Mouse (Mus musculus): ENCODE data around the gene Ncor1. TPM values are rescaled to one million over a fixed set of nuclear protein-coding genes. Genes with fewer than 3 reads are reported as not detected.
"Not testable (repeated sequence)": the region's sequence is repeated elsewhere in the genome, so short reads cannot be mapped to it uniquely, and the experiment has no call there.

Gene Ncor1
- polyA plus RNA-seq, 1 experiment from 2014 or later, result 224 TPM

GRCm38 (mm10) chr11:62415026-62415425 is 43.3 kb downstream of the Ncor1 start:
- ATAC-seq (replicated peaks; ENCODE audit: low FRiP score) (no peak), DNase-seq (ENCODE audit: low spot score) (no peak)
- H3K4me1 ChIP-seq (replicated peaks; ENCODE audit: control insufficient read depth, insufficient read depth, low read length), result no peaks in the 10 kb centered on the region
- no peak overlapping the region for H3K9ac ChIP-seq (ENCODE audit: low read length)
- H3K36me3 ChIP-seq (ENCODE audit: control insufficient read depth, insufficient read depth, low read length), result peaks cover 5% of the 10 kb centered on the region; the same call in 1 of the 2 replicates
- H3K27me3 ChIP-seq (ENCODE audit: control insufficient read depth, insufficient read depth, low read length), result no peaks in the 10 kb centered on the region
- H3K4me3 ChIP-seq (ENCODE audit: low read depth, low read length), result no peak overlapping the region
- H3K9me3 ChIP-seq (ENCODE audit: control insufficient read depth, low read length), result no peaks in the 10 kb centered on the region
- WGBS, result 90% methylated on average over 4 of the region's 4 CpGs
- no peak overlapping the region for H3K4me2 ChIP-seq (ENCODE audit: low read depth, low read length, severe bottlenecking)
- H3K27ac ChIP-seq (ENCODE audit: low read depth, low read length), result no peak overlapping the region

GRCm38 (mm10) chr11:62409611-62410010 is 48.7 kb downstream of the Ncor1 start:
- H3K36me3 ChIP-seq (ENCODE audit: control insufficient read depth, insufficient read depth, low read length), result peaks cover under 1% of the 10 kb centered on the region; the same call in 1 of the 2 replicates
- H3K4me3 ChIP-seq (ENCODE audit: low read depth, low read length), result no peak overlapping the region
- H3K9ac ChIP-seq (ENCODE audit: low read length), result no peak overlapping the region
- 98% methylated on average over 1 of the region's 1 CpGs for WGBS
- DNase-seq (ENCODE audit: low spot score) (no peak), ATAC-seq (replicated peaks; ENCODE audit: low FRiP score) (no peak)
- H3K27ac ChIP-seq (ENCODE audit: low read depth, low read length), result no peak overlapping the region
- no peak overlapping the region for H3K4me2 ChIP-seq (ENCODE audit: low read depth, low read length, severe bottlenecking)
- H3K9me3 ChIP-seq (ENCODE audit: control insufficient read depth, low read length), result no peaks in the 10 kb centered on the region
- H3K27me3 ChIP-seq (ENCODE audit: control insufficient read depth, insufficient read depth, low read length), result no peaks in the 10 kb centered on the region
- H3K4me1 ChIP-seq (replicated peaks; ENCODE audit: control insufficient read depth, insufficient read depth, low read length), result no peaks in the 10 kb centered on the region

DNA sequence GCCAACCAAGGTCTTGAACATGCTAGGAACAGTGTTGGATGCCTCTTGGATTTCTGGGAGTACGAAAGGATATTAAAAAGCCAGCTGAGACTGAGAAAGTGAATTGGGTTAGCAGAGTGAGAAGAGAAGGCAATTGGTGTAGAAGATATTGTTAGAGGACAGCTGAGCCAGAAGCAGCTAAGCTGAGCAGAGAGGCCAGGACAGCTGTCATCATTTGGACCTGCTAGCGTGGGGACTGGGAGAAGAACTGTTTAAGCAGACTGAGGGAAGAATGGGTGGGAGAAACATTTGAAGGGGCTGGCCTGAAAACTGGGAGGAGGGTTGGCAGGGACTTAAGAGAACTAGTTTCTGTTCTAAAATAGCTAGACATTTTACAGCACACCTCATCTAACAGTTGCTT is 49.5 kb downstream of the Ncor1 start:
- H3K27me3 ChIP-seq (ENCODE audit: control insufficient read depth, insufficient read depth, low read length), result no peaks in the 10 kb centered on the region
- no peaks in the 10 kb centered on the region for H3K9me3 ChIP-seq (ENCODE audit: control insufficient read depth, low read length)
- H3K4me3 ChIP-seq (ENCODE audit: low read depth, low read length), result no peak overlapping the region
- DNase-seq (ENCODE audit: low spot score), result no peak
- no peaks in the 10 kb centered on the region; the same call in 1 of the 2 replicates for H3K36me3 ChIP-seq (ENCODE audit: control insufficient read depth, insufficient read depth, low read length)
- 99% methylated on average over 2 of the region's 2 CpGs for WGBS
- no peak overlapping the region for H3K27ac ChIP-seq (ENCODE audit: low read depth, low read length)
- no peak overlapping the region for H3K9ac ChIP-seq (ENCODE audit: low read length)
- H3K4me1 ChIP-seq (replicated peaks; ENCODE audit: control insufficient read depth, insufficient read depth, low read length), result no peaks in the 10 kb centered on the region
- no peak overlapping the region for H3K4me2 ChIP-seq (ENCODE audit: low read depth, low read length, severe bottlenecking)
- ATAC-seq (replicated peaks; ENCODE audit: low FRiP score), result no peak

GRCm38 (mm10) chr11:62396405-62396804 is 61.9 kb downstream of the Ncor1 start:
- no peaks in the 10 kb centered on the region for H3K9me3 ChIP-seq (ENCODE audit: control insufficient read depth, low read length)
- no peaks in the 10 kb centered on the region for H3K4me1 ChIP-seq (replicated peaks; ENCODE audit: control insufficient read depth, insufficient read depth, low read length)
- no peak overlapping the region for H3K27ac ChIP-seq (ENCODE audit: low read depth, low read length)
- DNase-seq (ENCODE audit: low spot score) (no peak), ATAC-seq (replicated peaks; ENCODE audit: low FRiP score) (no peak)
- no peaks in the 10 kb centered on the region for H3K27me3 ChIP-seq (ENCODE audit: control insufficient read depth, insufficient read depth, low read length)
- peaks cover 4% of the 10 kb centered on the region; the same call in 1 of the 2 replicates for H3K36me3 ChIP-seq (ENCODE audit: control insufficient read depth, insufficient read depth, low read length)
- no peak overlapping the region for H3K4me3 ChIP-seq (ENCODE audit: low read depth, low read length)
- WGBS, result 91% methylated on average over 2 of the region's 2 CpGs
- no peak overlapping the region for H3K4me2 ChIP-seq (ENCODE audit: low read depth, low read length, severe bottlenecking)
- no peak overlapping the region for H3K9ac ChIP-seq (ENCODE audit: low read length)

DNA sequence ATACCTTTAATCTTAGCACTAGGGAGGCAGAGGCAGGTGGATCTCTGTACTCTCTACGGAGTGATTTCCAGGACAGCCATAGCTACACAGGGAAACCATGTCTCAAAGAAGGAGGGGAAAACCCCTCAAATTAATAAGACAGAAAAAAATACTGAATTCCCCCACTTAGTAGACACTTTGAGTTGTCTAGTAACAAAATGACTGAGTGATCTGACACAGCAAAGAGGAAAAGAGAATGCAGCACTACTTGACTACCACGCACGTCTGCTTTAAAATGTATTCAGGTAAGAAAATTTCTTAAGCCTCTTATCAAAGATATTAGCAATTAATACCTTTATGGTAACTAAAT is 70.0 kb downstream of the Ncor1 start:
- Histone ChIP-seq H3K9ac (ENCODE audit: low read length) (no peak overlapping the region), H3K36me3 (ENCODE audit: control insufficient read depth, insufficient read depth, low read length) (peaks cover 6% of the 10 kb centered on the region; the same call in 1 of the 2 replicates), H3K4me1 (replicated peaks; ENCODE audit: control insufficient read depth, insufficient read depth, low read length) (no peaks in the 10 kb centered on the region), H3K27ac (ENCODE audit: low read depth, low read length) (no peak overlapping the region), H3K9me3 (ENCODE audit: control insufficient read depth, low read length) (no peaks in the 10 kb centered on the region), H3K4me3 (ENCODE audit: low read depth, low read length) (no peak overlapping the region), H3K4me2 (ENCODE audit: low read depth, low read length, severe bottlenecking) (no peak overlapping the region), H3K27me3 (ENCODE audit: control insufficient read depth, insufficient read depth, low read length) (no peaks in the 10 kb centered on the region)
- DNase-seq (ENCODE audit: low spot score) (no peak), ATAC-seq (replicated peaks; ENCODE audit: low FRiP score) (no peak)
- WGBS, result 100% methylated on average over 3 of the region's 3 CpGs

DNA sequence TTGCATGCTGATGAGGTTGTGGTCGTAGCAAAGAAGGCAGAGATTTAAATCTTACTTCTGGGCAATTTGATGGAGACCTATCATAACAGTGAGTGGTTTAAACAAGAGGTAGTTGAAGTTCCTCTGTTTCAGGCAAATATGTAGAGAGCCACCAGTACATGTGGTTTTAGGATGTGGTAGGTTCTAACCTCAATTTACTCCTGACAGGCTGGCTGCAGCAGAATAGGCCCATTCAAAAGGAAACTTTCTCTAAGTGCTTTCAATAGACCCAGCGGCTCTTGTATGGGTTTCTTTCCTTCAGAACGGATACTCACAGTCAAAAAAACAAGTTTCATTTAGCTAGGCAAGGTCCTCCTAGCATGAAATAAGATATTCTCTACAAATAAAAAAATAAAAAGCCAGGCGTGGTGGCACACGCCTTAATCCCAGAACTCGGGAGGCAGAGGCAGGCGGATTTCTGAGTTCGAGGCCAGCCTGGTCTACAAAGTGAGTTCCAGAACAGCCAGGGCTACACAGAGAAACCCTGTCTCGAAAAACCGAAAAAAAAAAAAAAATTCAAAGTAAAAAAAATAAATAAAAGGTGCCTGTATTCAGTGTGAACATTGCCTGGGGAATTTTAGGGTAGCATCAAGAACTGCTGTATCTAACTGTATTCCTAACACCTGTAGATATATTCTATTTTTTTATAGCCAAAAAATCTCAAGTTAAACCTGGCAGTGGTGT is 70.6 kb downstream of the Ncor1 start:
- no peak overlapping the region for H3K27ac ChIP-seq (ENCODE audit: low read depth, low read length)
- H3K9ac ChIP-seq (ENCODE audit: low read length), result no peak overlapping the region
- no peaks in the 10 kb centered on the region for H3K27me3 ChIP-seq (ENCODE audit: control insufficient read depth, insufficient read depth, low read length)
- ATAC-seq (replicated peaks; ENCODE audit: low FRiP score) (no peak), DNase-seq (ENCODE audit: low spot score) (no peak)
- peaks cover 9% of the 10 kb centered on the region; the same call in 1 of the 2 replicates for H3K36me3 ChIP-seq (ENCODE audit: control insufficient read depth, insufficient read depth, low read length)
- H3K4me2 ChIP-seq (ENCODE audit: low read depth, low read length, severe bottlenecking), result no peak overlapping the region
- no peaks in the 10 kb centered on the region for H3K9me3 ChIP-seq (ENCODE audit: control insufficient read depth, low read length)
- H3K4me3 ChIP-seq (ENCODE audit: low read depth, low read length), result no peak overlapping the region
- H3K4me1 ChIP-seq (replicated peaks; ENCODE audit: control insufficient read depth, insufficient read depth, low read length), result no peaks in the 10 kb centered on the region
- WGBS, result 91% methylated on average over 10 of the region's 10 CpGs

GRCm38 (mm10) chr11:62377202-62377851 is 81.0 kb downstream of the Ncor1 start:
- not testable (repeated sequence) for H3K27me3 ChIP-seq (ENCODE audit: control insufficient read depth, insufficient read depth, low read length); H3K4me3 ChIP-seq (ENCODE audit: low read depth, low read length); H3K36me3 ChIP-seq (ENCODE audit: control insufficient read depth, insufficient read depth, low read length); DNase-seq (ENCODE audit: low spot score); ATAC-seq (replicated peaks; ENCODE audit: low FRiP score); H3K4me1 ChIP-seq (replicated peaks; ENCODE audit: control insufficient read depth, insufficient read depth, low read length); H3K4me2 ChIP-seq (ENCODE audit: low read depth, low read length, severe bottlenecking); H3K9me3 ChIP-seq (ENCODE audit: control insufficient read depth, low read length); H3K9ac ChIP-seq (ENCODE audit: low read length); H3K27ac ChIP-seq (ENCODE audit: low read depth, low read length)
- WGBS, result 88% methylated on average over 6 of the region's 6 CpGs

GRCm38 (mm10) chr11:62371776-62372175 is 86.6 kb downstream of the Ncor1 start:
- Histone ChIP-seq H3K9me3 (ENCODE audit: control insufficient read depth, low read length) (no peaks in the 10 kb centered on the region), H3K4me1 (replicated peaks; ENCODE audit: control insufficient read depth, insufficient read depth, low read length) (no peaks in the 10 kb centered on the region), H3K4me2 (ENCODE audit: low read depth, low read length, severe bottlenecking) (no peak overlapping the region), H3K27ac (ENCODE audit: low read depth, low read length) (no peak overlapping the region), H3K4me3 (ENCODE audit: low read depth, low read length) (no peak overlapping the region), H3K9ac (ENCODE audit: low read length) (no peak overlapping the region), H3K27me3 (ENCODE audit: control insufficient read depth, insufficient read depth, low read length) (no peaks in the 10 kb centered on the region), H3K36me3 (ENCODE audit: control insufficient read depth, insufficient read depth, low read length) (peaks cover 9% of the 10 kb centered on the region)
- DNase-seq (ENCODE audit: low spot score) (no peak), ATAC-seq (replicated peaks; ENCODE audit: low FRiP score) (no peak)
- 94% methylated on average over 2 of the region's 2 CpGs for whole genome bisulfite sequencing

GRCm38 (mm10) chr11:62369924-62370323 is 88.4 kb downstream of the Ncor1 start:
- Histone ChIP-seq H3K4me1 (replicated peaks; ENCODE audit: control insufficient read depth, insufficient read depth, low read length) (no peaks in the 10 kb centered on the region), H3K4me3 (ENCODE audit: low read depth, low read length) (no peak overlapping the region), H3K27ac (ENCODE audit: low read depth, low read length) (no peak overlapping the region), H3K27me3 (ENCODE audit: control insufficient read depth, insufficient read depth, low read length) (no peaks in the 10 kb centered on the region), H3K9ac (ENCODE audit: low read length) (no peak overlapping the region), H3K36me3 (ENCODE audit: control insufficient read depth, insufficient read depth, low read length) (peaks cover 11% of the 10 kb centered on the region), H3K4me2 (ENCODE audit: low read depth, low read length, severe bottlenecking) (no peak overlapping the region), H3K9me3 (ENCODE audit: control insufficient read depth, low read length) (no peaks in the 10 kb centered on the region)
- ATAC-seq (replicated peaks; ENCODE audit: low FRiP score) (no peak), DNase-seq (ENCODE audit: low spot score) (no peak)
